Mouse (Mus musculus) common myeloid progenitor, adult 5-6 weeks (primary cell): ENCODE measurements around the gene Sptbn1. TPM values are rescaled to one million over a fixed set of nuclear protein-coding genes. Genes with fewer than 3 reads are reported as not detected.

Experiments
- ATAC-seq: replicated peaks from 2 replicates; pipeline ENCODE4 v1.8.0; 2016; ENCODE audit warnings: low read depth, mild to moderate bottlenecking, moderate TSS enrichment, inconsistent platforms; ENCODE audit not compliant: poor library complexity, severe bottlenecking
- total RNA-seq: library from RNA; stranded (forward); fragments of 200-1000, 187-1606 nt; gene quantifications from 2 replicates; pipeline ENCODE4 v1.2.3, GENCODE M21; 2017

Gene Sptbn1
- total RNA-seq, 1 experiment from 2014 or later = 147 TPM

DNA sequence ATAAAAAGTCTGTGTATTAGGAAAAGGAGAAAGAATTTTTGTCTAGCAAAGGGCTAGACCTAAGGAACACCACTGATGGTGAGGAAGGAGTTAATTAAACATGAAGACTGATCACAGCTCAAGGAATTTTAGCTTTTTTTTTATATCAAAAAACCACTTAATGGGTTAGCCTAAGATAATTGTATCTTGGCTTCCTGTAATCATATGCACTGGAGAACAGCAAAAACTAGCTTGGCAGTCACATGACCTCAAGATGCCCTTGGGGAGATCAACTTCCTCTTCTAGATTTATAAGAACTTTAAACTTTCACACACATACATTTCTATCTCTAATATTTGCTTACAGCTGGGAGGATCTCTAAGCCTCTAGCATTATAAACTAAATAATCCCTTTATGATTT is 119.6 kb downstream of the Sptbn1 start:
- ATAC-seq = peak; percentile 56; the same call in 1 of the 2 replicates

GRCm38 (mm10) chr11:30147882-30148281 is 120.1 kb downstream of the Sptbn1 start:
- ATAC-seq = no peak

DNA sequence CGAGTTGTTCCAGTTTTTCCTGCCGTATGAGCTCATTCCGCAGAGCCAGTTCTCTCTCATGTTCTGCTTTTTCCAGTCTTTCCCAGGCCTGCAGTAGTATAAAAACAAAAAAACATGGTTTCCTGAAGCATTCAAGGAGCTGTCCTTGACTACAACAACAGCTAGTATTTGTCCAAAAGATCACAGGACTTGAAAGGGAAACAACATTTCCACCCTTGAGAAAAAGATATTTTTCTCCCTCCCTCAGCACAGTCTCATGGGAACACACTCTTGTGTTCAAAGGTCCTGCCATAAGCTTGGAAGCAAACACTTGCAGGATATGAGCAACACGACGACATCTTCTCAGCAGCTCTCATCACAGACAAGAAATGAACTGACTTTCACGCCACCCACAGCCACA is 124.9 kb downstream of the Sptbn1 start:
- no peak for ATAC-seq

DNA sequence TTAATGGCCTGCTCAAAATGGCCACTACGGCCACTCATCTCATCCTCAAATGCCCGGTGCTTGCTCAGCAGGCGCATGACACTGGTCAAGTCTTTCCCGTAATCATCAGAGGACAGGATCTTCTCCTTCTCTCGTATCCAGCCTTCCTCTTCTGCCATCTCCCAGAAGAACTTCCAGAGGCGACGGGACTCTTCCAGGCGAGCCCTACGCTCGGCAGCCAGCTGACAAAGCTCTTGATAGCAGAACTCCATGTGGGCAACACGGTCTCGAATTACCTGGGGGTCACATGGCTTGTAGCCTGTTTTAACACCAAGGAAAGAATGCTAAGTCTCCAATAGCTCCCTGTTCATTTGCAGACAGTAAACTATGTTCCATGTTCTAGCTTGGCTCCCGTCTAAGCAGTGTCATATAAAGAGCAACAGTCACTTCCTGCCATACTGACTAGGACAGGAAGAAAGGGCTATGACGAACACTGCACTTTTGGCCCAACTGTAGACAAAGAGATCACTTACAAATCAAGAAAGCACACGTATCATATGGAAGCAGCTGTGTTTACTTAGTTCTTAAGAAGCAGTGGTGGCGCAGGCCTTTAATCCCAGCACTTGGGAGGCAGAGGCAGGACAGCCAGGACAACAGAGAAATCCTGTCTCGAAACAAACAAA is 128.7 kb downstream of the Sptbn1 start:
- no peak for ATAC-seq

DNA sequence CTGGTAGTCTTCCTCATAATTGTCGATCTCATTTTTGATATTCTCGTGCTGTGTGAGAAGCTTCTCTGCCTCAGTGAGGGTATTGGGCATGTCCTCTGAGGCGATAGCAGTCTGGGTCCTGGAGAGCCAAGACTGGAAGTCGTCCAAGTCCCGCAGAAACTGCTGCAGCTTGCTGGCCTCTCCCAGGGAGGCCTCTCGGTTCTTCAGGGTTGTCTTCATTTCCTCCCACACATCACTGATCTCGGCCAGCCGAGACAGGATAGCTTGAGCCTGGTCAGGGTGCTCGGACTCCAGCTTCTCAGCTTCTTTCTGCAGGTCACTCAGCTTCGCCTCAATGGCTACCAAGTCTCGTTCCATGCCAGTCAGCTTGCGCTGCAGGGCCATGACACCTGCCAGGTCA is 130.9 kb downstream of the Sptbn1 start:
- no peak for ATAC-seq

- ATAC-seq = no peak
Observed at GRCm38 (mm10) chr11:30134058-30134457, 133.9 kb downstream of the Sptbn1 start.

DNA sequence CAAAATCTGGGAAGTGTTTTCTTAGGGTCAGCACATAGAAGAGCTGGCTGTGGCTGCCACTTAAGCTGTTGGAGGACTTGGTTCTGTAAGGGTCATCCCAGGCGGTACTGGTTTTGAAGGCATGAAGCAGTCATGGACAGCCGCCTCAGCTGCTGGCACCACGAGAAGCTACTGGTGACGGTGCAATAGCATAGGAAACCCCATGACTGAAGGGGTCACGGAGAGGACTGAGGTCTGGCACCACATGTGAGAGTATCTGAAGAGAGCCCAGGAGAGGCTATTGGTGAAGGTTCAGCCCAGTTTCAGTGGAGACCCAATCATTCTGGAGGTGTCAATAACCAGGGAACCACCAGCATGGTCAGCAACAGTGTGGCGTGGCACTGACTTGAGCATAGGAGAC is 135.4 kb downstream of the Sptbn1 start:
- ATAC-seq = no peak

DNA sequence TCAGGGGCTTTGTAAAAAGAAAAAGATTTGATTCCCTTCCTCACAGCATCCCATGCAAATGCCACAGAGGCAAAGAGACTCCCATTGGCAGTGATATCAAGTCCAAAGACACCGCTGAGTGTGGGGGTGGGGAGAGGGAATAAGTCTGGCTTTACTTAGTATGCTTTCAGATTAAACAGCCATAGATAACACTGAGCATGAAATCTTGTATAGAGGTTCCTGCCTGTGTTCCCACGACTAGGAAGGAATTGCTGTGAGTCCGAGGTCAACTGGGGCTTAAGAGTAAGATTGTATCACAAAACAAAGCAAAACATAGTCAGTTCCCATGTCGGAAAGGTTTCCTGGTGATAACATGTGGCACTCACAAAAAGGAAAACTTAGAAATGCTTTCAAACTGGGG is 136.3 kb downstream of the Sptbn1 start:
- no peak for ATAC-seq

DNA sequence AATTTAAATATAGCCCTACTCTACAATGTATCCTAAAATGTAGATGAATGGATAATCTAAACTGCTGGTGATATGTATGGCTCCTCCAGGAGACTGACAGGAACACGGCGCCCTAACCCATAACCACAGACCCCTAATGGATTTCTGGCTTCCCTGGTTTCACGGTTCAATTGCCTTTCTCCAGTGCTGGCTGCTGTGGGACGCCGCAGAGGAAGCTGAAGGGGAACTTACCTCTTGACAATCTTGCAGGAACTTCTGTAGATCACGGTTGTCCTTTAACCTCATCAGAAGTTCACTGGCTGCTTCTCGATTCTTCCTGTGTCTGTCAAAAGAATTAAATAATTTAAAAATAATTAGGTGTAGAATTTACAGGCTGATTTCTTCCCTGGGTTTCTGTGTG is 138.6 kb downstream of the Sptbn1 start:
- peak; percentile 85 for ATAC-seq

- no peak for ATAC-seq
Observed at GRCm38 (mm10) chr11:30126840-30127239, 141.1 kb downstream of the Sptbn1 start.

DNA sequence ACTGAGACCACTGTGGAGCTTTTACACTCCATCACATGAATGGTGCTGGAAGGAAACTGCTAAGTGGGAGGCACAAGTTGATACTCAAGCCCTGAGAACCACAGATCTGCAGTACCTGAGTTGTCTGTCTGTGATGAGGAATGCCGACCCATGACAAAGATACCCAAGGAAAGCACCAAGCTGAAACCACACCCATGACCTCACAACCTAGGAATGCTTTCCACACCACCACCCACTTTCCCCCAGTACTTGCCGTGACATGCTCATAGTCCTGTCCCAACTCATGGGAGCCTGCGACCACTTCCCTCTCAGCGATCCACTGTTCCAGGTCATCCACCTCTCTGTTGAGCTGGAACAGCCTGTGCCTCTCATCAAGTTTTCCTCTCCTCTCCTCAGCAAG is 149.9 kb downstream of the Sptbn1 start:
- ATAC-seq = no peak

GRCm38 (mm10) chr11:30113631-30114030 is 154.3 kb downstream of the Sptbn1 start:
- no peak for ATAC-seq

- ATAC-seq = no peak
Observed at GRCm38 (mm10) chr11:30110634-30111033, 157.3 kb downstream of the Sptbn1 start.

GRCm38 (mm10) chr11:30104177-30104576 is 163.8 kb downstream of the Sptbn1 start:
- no peak for ATAC-seq

DNA sequence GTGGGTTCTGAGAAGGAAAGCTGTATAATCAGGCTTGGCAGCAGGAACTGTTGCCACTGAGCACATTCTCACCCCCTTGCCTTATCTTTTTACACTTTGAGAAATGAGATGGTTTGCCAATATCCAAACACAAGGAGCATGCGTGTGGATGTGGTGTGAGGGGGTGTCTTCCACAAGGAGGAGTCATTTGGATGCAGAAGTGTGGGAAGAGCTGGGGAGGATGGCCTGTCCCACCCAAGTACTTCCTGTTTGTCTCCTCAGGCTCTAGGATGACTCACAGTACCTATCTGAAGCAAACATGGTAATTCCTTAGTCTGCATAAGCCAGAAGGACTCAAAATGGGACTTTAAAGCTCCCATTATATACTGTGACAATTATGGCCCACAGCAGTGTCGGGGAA is 165.4 kb downstream of the Sptbn1 start:
- no peak for ATAC-seq

- ATAC-seq = no peak
Observed at GRCm38 (mm10) chr11:30101796-30102195, 166.2 kb downstream of the Sptbn1 start.

DNA sequence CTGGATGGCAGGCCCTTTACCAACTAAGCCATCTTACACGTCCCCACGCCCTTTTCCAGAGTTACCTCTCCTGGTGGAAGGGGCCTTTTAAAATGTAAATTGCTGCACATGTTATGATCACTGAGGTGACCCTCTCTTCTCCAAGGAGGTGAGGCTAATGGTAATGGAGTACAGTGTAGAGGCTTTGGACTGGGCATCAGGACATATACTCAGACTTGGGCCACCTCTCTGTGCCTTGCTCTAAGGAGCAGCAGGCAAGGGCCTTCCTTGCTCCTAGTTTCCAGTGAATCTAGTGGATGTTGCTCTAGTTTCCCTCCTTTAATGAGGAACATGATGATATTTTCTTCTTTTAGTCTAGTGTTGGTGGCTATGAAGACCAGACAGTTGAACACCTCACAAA is 166.8 kb downstream of the Sptbn1 start:
- ATAC-seq = no peak

DNA sequence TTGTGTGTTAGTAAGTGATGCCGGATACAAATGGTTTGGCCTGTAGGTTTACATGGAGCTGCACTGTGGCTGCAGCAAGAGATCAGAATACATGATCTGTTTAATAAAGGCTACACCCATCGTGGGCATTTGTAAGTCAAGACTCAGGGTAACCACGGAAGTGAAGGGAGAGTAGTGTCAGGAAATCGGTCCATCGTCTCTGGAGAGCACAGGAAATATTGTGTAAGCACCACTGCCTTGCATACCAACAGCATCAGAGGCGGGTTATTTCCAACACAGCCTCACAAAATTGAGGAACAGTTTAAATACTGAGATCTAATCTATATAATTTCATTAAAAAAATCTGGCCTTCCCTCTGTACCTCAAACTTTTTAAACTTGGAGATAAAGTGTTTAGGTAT is 168.1 kb downstream of the Sptbn1 start:
- peak; percentile 94 for ATAC-seq

DNA sequence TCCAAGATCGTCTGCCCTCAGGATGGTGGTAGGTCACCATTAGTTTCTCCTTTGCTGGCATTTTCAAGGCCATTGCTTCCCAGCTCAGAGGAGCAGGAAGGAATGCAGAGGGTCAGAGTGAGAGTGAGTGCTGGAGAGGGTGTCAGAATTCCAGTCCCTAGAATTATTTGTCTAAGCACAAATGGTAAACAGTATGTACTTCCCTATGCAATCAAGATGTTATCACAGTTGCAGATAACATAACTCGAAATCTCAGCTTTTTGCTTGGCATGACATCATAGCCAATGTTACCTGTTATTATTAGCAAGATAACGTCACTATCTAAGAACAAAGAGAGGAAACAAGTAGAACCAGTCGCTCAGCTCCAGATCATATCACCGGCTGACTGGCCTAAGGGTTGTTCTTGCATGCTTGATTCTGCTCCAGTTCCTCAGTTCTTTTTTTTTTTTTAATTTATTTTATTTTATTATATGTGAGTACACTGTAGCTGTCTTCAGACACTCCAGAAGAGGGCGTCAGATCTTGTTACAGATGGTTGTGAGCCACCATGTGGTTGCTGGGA is 172.7 kb downstream of the Sptbn1 start:
- ATAC-seq = no peak

GRCm38 (mm10) chr11:30091892-30092291 is 176.1 kb downstream of the Sptbn1 start:
- ATAC-seq = peak; percentile 81

GRCm38 (mm10) chr11:30085114-30085513 is 182.9 kb downstream of the Sptbn1 start:
- ATAC-seq = no peak

GRCm38 (mm10) chr11:30057299-30057698 is 210.7 kb downstream of the Sptbn1 start:
- ATAC-seq = peak; percentile 93
